Mouse (Mus musculus) midbrain, postnatal 0 days (tissue): ENCODE data around the gene Fam186a. TPM values are rescaled to one million over a fixed set of nuclear protein-coding genes. Genes with fewer than 3 reads are reported as not detected.
A peak's percentile ranks its signal among the peaks of the same experiment; 100 is the strongest.

ENCODE experiments used
- ATAC-seq: fragments of 200-750 bp; cut with Nextera tagmentation; 2 replicates; pipeline ENCODE4 v1.8.0; 2017; ENCODE audit warnings: moderate number of reproducible peaks, mild to moderate bottlenecking, moderate TSS enrichment, moderate library complexity; ENCODE audit not compliant: low FRiP score
- DNase-seq: peaks from one replicate; pipeline ENCODE4 v3.0.0-alpha.2; 2015; ENCODE audit warnings: low spot score
- H3K27ac ChIP-seq: fragments of 300-500 bp; sonication (generic); 2 replicates; pipeline ENCODE4 v1.5.1; 2014; ENCODE audit warnings: low read depth, mild to moderate bottlenecking, low read length, mixed read lengths
- H3K27me3 ChIP-seq: fragments of 300-500 bp; sonication (generic); 2 replicates; pipeline ENCODE4 v1.6.1; 2014; ENCODE audit warnings: low read length, control low read depth, mixed read lengths; ENCODE audit not compliant: insufficient read depth
- H3K36me3 ChIP-seq: fragments of 300-500 bp; sonication (generic); 2 replicates; pipeline ENCODE4 v1.6.1; 2014; ENCODE audit warnings: low read length, control low read depth, mixed read lengths; ENCODE audit not compliant: insufficient read depth
- H3K4me1 ChIP-seq: fragments of 300-500 bp; sonication (generic); 2 replicates; pipeline ENCODE4 v1.6.1; 2014; ENCODE audit warnings: mild to moderate bottlenecking, control low read depth, antibody characterized with exemption, low read length, mixed read lengths; ENCODE audit not compliant: insufficient read depth
- H3K4me2 ChIP-seq: fragments of 300-500 bp; sonication (generic); 2 replicates; pipeline ENCODE4 v1.6.1; 2014; ENCODE audit warnings: low read depth, mild to moderate bottlenecking, low read length, mixed read lengths; ENCODE audit not compliant: poor library complexity, severe bottlenecking
- H3K4me3 ChIP-seq: fragments of 300-500 bp; sonication (generic); 2 replicates; pipeline ENCODE4 v1.5.1; 2014; ENCODE audit warnings: low read depth, mild to moderate bottlenecking, low read length, moderate library complexity
- H3K9ac ChIP-seq: fragments of 300-500 bp; sonication (generic); replicated peaks from 2 replicates; pipeline ENCODE4 v1.6.1; 2014; ENCODE audit warnings: mild to moderate bottlenecking, low read length, moderate library complexity, mixed read lengths; ENCODE audit not compliant: poor library complexity, severe bottlenecking
- H3K9me3 ChIP-seq: fragments of 300-500 bp; sonication (generic); 2 replicates; pipeline ENCODE4 v1.6.1; 2016; ENCODE audit warnings: low read length, control low read depth
- CTCF ChIP-seq: IDR thresholded peaks from 2 replicates; pipeline ENCODE4 v1.5.1; 2016; ENCODE audit warnings: antibody characterized with exemption, mild to moderate bottlenecking
- WGBS: fragments of 180-500 bp; shearing (Covaris S2); extraction: QIAGEN DNeasy Blood & Tissue Kit; methylation state at CpG from one replicate; pipeline ENCODE4 v1.1.7; 2014; 5-methylcytosine and 5-hydroxymethylcytosine counted together
- polyA plus RNA-seq: library from polyadenylated mRNA; unstranded; fragments of >200 nt; fragmentation: Nextera tagmentation; extraction: Ambion mirVana; gene quantifications from 2 replicates; pipeline ENCODE4 v1.2.1, GENCODE M21; 2015
- total RNA-seq: library from RNA; depleted of rRNA; stranded (reverse); fragments of >200 nt; gene quantifications from 2 replicates; pipeline ENCODE4 v1.2.3, GENCODE M21; 2014; rRNA removed

Fam186a gene
- total and polyA plus RNA-seq, 2 experiments from 2014 or later = not detected

- Histone ChIP-seq H3K27me3 (no peaks in the 10 kb centered on the region), H3K27ac (peak overlapping the region; percentile 43; the same call in 1 of the 2 replicates), H3K36me3 (no peaks in the 10 kb centered on the region), H3K9ac (peak overlapping the region; percentile 70), H3K4me3 (peak overlapping the region; percentile 81), H3K4me2 (peak overlapping the region; percentile 97), H3K4me1 (peaks cover 12% of the 10 kb centered on the region; the same call in 1 of the 2 replicates), H3K9me3 (no peaks in the 10 kb centered on the region)
- TF ChIP-seq CTCF = no peak
- peak; percentile 22 for DNase-seq
- ATAC-seq = 0 out of 2 replicates have a peak, but pooled peaks have one; percentile 20
- WGBS = 3% methylated on average over 29 of the region's 30 CpGs
Observed at GRCm38 (mm10) chr15:99874612-99875333, 92.1 kb downstream of the Fam186a start.

- H3K9ac ChIP-seq = no peak overlapping the region
- H3K4me3 ChIP-seq = no peak overlapping the region
- ATAC-seq (no peak), DNase-seq (no peak)
- H3K9me3 ChIP-seq = no peaks in the 10 kb centered on the region
- no peak for TF ChIP-seq CTCF
- H3K4me2 ChIP-seq = no peak overlapping the region
- 73% methylated on average over 3 of the region's 3 CpGs for WGBS
- H3K27ac ChIP-seq = no peak overlapping the region
- H3K27me3 ChIP-seq = no peaks in the 10 kb centered on the region
- H3K4me1 ChIP-seq = peaks cover 12% of the 10 kb centered on the region; the same call in 1 of the 2 replicates
- no peaks in the 10 kb centered on the region for H3K36me3 ChIP-seq
Observed at GRCm38 (mm10) chr15:99872543-99872942, 94.3 kb downstream of the Fam186a start.

Other genes starting within 250 kb of the Fam186a start
- 2.8 and 3.3 TPM in 2 replicates for gene Gpd1, start 249.5 kb downstream of the Fam186a start, total RNA-seq
- 1.1 and 1.2 TPM in 2 replicates for gene Gpd1, start 249.5 kb downstream of the Fam186a start, polyA plus RNA-seq
- 60.9 and 67.2 TPM in 2 replicates for gene Cox14, start 241.4 kb downstream of the Fam186a start, total RNA-seq
- gene Cox14, start 241.4 kb downstream of the Fam186a start, polyA plus RNA-seq = 165 and 180 TPM in 2 replicates
- 93.5 and 94.2 TPM in 2 replicates for gene Cers5, start 194.2 kb downstream of the Fam186a start, total RNA-seq
- 75.8 and 76.8 TPM in 2 replicates for gene Cers5, start 194.2 kb downstream of the Fam186a start, polyA plus RNA-seq
- 6.4 and 8.7 TPM in 2 replicates for gene Lima1, start 91.6 kb downstream of the Fam186a start, total RNA-seq
- gene Lima1, start 91.6 kb downstream of the Fam186a start, polyA plus RNA-seq = 6.7 and 7.8 TPM in 2 replicates
- gene Larp4, start 3.0 kb upstream of the Fam186a start, total RNA-seq = 52.2 and 73.5 TPM in 2 replicates
- gene Larp4, start 3.0 kb upstream of the Fam186a start, polyA plus RNA-seq = 17.2 and 19.6 TPM in 2 replicates
- gene Dip2b, start 71.6 kb upstream of the Fam186a start, total RNA-seq = 44.1 and 44.8 TPM in 2 replicates
- gene Dip2b, start 71.6 kb upstream of the Fam186a start, polyA plus RNA-seq = 8.0 and 10.5 TPM in 2 replicates